Mouse (Mus musculus) small intestine, adult 10 weeks (tissue): ENCODE results near the gene Rpl38. TPM values are rescaled to one million over a fixed set of nuclear protein-coding genes. Genes with fewer than 3 reads are reported as not detected.

Experiments
- polyA plus RNA-seq: library from polyadenylated mRNA; stranded (reverse); fragments of 350-450 nt; fragmentation: Illumina TruSeq; extraction: RNeasy Lipid Tissue Mini Kit (QIAGEN cat#74804); gene quantifications from one replicate; pipeline ENCODE4 v1.2.3, GENCODE M21; 2014; ENCODE audit warnings: low replicate concordance

Rpl38 gene
- polyA plus RNA-seq: 43.6 TPM

DNA sequence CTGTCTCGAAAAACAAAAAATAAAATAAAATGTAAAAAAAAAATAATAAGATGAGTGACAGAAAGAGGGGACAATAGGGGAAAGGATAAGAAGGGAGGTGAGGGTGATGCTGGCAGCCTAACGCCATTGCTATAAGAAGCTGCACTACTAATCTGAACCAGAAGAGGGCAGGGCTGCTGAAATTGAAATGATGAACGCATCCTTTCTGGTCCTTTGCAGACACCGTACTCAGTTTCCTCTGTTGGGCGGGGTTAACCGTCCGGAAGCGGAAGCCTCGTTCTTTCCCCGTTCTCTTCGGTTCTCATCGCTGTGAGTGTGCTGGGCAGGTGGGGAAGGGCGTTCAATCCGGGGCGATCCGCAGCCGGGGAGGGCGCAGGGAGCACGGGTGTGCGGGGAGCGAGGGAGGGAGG lies at the start of gene Rpl38:
Gene Rpl38 (plus strand): TSS at position 224 of the 410 bp plus-strand sequence.

DNA sequence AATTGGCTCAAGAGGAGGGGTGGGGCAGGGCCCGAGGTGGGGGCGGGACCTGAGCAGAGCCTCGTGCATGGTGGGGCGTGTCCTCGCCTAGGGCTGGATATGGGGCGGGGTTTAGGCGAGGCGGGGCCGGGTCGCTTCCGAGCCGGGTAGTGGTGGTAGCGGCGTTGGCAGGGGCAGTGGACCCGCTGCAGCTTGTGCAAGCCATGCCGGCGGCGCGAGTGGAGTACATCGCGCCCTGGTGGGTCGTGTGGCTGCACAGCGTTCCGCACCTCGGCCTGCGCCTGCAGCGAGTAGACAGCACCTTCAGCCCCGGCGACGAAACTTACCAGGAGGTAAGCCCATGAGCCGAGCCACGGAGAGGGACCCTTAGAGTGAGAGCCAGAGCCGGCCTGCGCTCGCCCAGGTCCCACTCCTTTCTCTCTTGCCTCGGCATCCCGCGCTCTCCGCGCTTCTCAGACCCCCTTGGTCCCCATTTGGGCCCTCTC lies 7.1 kb downstream of the Rpl38 start, which contains the start of gene Ttyh2:
Gene Ttyh2 (plus strand): TSS at position 91 of the 485 bp plus-strand sequence.

Other genes with a start within 250 kb of the Rpl38 start
- 3.2 TPM for gene Ttyh2, start 6.9 kb downstream of the Rpl38 start, polyA plus RNA-seq
- gene Dnaic2, start 58.9 kb downstream of the Rpl38 start, polyA plus RNA-seq: not detected
- not detected for gene Kif19a, start 96.9 kb downstream of the Rpl38 start, polyA plus RNA-seq
- gene Btbd17, start 127.4 kb downstream of the Rpl38 start, polyA plus RNA-seq: not detected
- not detected for gene Gpr142, start 130.4 kb downstream of the Rpl38 start, polyA plus RNA-seq
- 0.33 TPM for gene Gprc5c, start 182.6 kb downstream of the Rpl38 start, polyA plus RNA-seq
- gene Cd300a, start 221.5 kb downstream of the Rpl38 start, polyA plus RNA-seq: 6.1 TPM